Comparison of ENCODE assay signal across 9 mouse cellular contexts in the genomic region with DNA sequence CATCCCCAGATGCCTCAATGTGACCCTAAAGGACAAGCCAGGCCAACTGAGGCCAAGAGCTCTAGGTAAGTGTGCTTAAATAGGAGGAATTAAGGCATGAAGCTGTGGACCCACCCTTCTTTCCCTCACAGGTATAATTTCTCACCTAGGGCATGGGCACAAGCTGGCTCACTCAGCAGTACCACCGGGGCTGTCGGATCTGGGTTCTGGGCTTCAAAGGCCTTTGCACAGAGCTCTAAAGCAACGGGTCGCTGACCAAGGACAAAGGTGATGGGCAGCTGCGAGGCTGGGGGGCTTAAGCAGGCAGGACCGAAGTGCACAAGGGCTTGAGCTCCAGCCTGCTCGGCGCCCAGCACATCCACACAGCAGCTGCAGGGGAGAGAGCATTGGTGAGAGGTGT. TPM values are rescaled to one million over a fixed set of nuclear protein-coding genes. Genes with fewer than 3 reads are reported as not detected.
DNase-seq lines count a peak whose midpoint lies in the region; ATAC-seq lines count a peak whose summit lies in the region.
"Had no signal": no experiment of that assay in that cellular context is flagged by ENCODE, and none has a peak within 500 bp of the region (broad histone marks: within the 10 kb centered on the region; RNA-seq: fewer than 3 reads in every experiment).

No protein-coding gene starts in this region.

- no peak overlapping the region for H3K27ac ChIP-seq in kidney, embryonic 14.5 days (ENCODE audit: low read depth, low read length)
- H3K27ac ChIP-seq in embryonic facial prominence, embryonic 10.5 days (replicated peaks) = no peak overlapping the region
- H3K27ac ChIP-seq in hindbrain, embryonic 15.5 days (replicated peaks) = no peak overlapping the region
- H3K27ac ChIP-seq in midbrain, embryonic 15.5 days = no peak overlapping the region

- peaks cover 12% of the 10 kb centered on the region; the same call in 1 of the 2 replicates for H3K4me1 ChIP-seq in kidney, embryonic 14.5 days (ENCODE audit: control insufficient read depth, insufficient read depth, low read length)
- peaks cover 32% of the 10 kb centered on the region for H3K4me1 ChIP-seq in embryonic facial prominence, embryonic 10.5 days
- H3K4me1 ChIP-seq in hindbrain, embryonic 15.5 days (replicated peaks) = peaks cover 25% of the 10 kb centered on the region
- H3K4me1 ChIP-seq in midbrain, embryonic 15.5 days = peaks cover 28% of the 10 kb centered on the region

- no peak for ATAC-seq in kidney, embryonic 14.5 days (ENCODE audit: low FRiP score, low TSS enrichment)
- ATAC-seq in hindbrain, embryonic 15.5 days (ENCODE audit: low FRiP score, low read depth) = no peak
- no peak for ATAC-seq in midbrain, embryonic 15.5 days (replicated peaks)
- ATAC-seq: inflammation-experienced regulatory T-cells, adult 6 months had no signal

- no peaks in the 10 kb centered on the region for H3K9me3 ChIP-seq in kidney, embryonic 14.5 days (ENCODE audit: control insufficient read depth, low read length)
- H3K9me3 ChIP-seq in embryonic facial prominence, embryonic 10.5 days = no peaks in the 10 kb centered on the region
- H3K9me3 ChIP-seq in hindbrain, embryonic 15.5 days = no peaks in the 10 kb centered on the region
- no peaks in the 10 kb centered on the region for H3K9me3 ChIP-seq in midbrain, embryonic 15.5 days

- H3K27me3 ChIP-seq in kidney, embryonic 14.5 days (ENCODE audit: control insufficient read depth, insufficient read depth, low read length) = no peaks in the 10 kb centered on the region
- H3K27me3 ChIP-seq in embryonic facial prominence, embryonic 10.5 days (replicated peaks; ENCODE audit: low read depth, poor library complexity, severe bottlenecking) = no peaks in the 10 kb centered on the region
- H3K27me3 ChIP-seq in hindbrain, embryonic 15.5 days = no peaks in the 10 kb centered on the region
- no peaks in the 10 kb centered on the region for H3K27me3 ChIP-seq in midbrain, embryonic 15.5 days (replicated peaks)

- no peak overlapping the region for H3K9ac ChIP-seq in kidney, embryonic 14.5 days (ENCODE audit: low read depth, low read length)
- no peak overlapping the region for H3K9ac ChIP-seq in hindbrain, embryonic 15.5 days
- H3K9ac ChIP-seq in midbrain, embryonic 15.5 days = no peak overlapping the region

- peak overlapping the region; percentile 73 for H3K4me3 ChIP-seq in kidney, embryonic 14.5 days (ENCODE audit: low read length)
- peak overlapping the region; percentile 83 for H3K4me3 ChIP-seq in embryonic facial prominence, embryonic 10.5 days
- H3K4me3 ChIP-seq in hindbrain, embryonic 15.5 days = peak overlapping the region; percentile 56
- 0 out of 2 replicates have a peak overlapping the region, but pooled peaks have one; percentile 74 for H3K4me3 ChIP-seq in midbrain, embryonic 15.5 days

- H3K36me3 ChIP-seq in kidney, embryonic 14.5 days (ENCODE audit: control insufficient read depth, insufficient read depth, low read length) = peaks cover 22% of the 10 kb centered on the region
- peaks cover 48% of the 10 kb centered on the region for H3K36me3 ChIP-seq in embryonic facial prominence, embryonic 10.5 days (replicated peaks)
- peaks cover 24% of the 10 kb centered on the region for H3K36me3 ChIP-seq in hindbrain, embryonic 15.5 days
- peaks cover 21% of the 10 kb centered on the region; the same call in 1 of the 2 replicates for H3K36me3 ChIP-seq in midbrain, embryonic 15.5 days (replicated peaks)

- DNase-seq in kidney, adult 18-20 months = no peak
- no peak for DNase-seq in embryonic facial prominence, embryonic 10.5 days (ENCODE audit: low spot score)
- DNase-seq in frontal cortex, postnatal 10 days (ENCODE audit: low spot score in 2 of 2) = no peak
- DNase-seq in urinary bladder, adult 2 months (ENCODE audit: low spot score) = no peak
- no peak for DNase-seq in urinary bladder, postnatal 25 days (ENCODE audit: low spot score)

- 73% methylated on average over 8 of the region's 8 CpGs for WGBS in kidney, embryonic 14.5 days
- 83% methylated on average over 8 of the region's 8 CpGs for WGBS in embryonic facial prominence, embryonic 10.5 days
- WGBS in hindbrain, embryonic 15.5 days = 70% methylated on average over 8 of the region's 8 CpGs
- WGBS in midbrain, embryonic 15.5 days = 44% methylated on average over 8 of the region's 8 CpGs

- peak overlapping the region; percentile 82 for H3K4me2 ChIP-seq in kidney, embryonic 14.5 days (replicated peaks; ENCODE audit: low read depth, low read length)
- peak overlapping the region; percentile 67 for H3K4me2 ChIP-seq in hindbrain, embryonic 15.5 days
- peak overlapping the region; percentile 92 for H3K4me2 ChIP-seq in midbrain, embryonic 15.5 days

RNA-seq across cellular contexts. Expression of a gene that starts 1.1 kb away (rescaled TPM):
- polyA plus RNA-seq in kidney, embryonic 14.5 days (2014; fragmentation: Nextera tagmentation; extraction: Ambion mirVana) = 19.1 and 22.0 TPM in 2 replicates
- polyA plus RNA-seq in embryonic facial prominence, embryonic 10.5 days (2016; fragmentation: Nextera tagmentation; extraction: Ambion mirVana) = 24.8 and 26.6 TPM in 2 replicates
- polyA plus RNA-seq in hindbrain, embryonic 15.5 days (2015; fragmentation: Nextera tagmentation; extraction: Ambion mirVana) = 21.8 and 23.6 TPM in 2 replicates
- polyA plus RNA-seq in midbrain, embryonic 15.5 days (2015; fragmentation: Nextera tagmentation; extraction: Ambion mirVana) = 24.0 and 25.5 TPM in 2 replicates
- 9.6 and 14.0 TPM in 2 replicates for polyA plus RNA-seq in urinary bladder, adult 2 months (2012; rRNA removed)

RNA-seq across cellular contexts. Expression of a gene that starts 3.6 kb away (rescaled TPM):
- polyA plus RNA-seq in kidney, embryonic 14.5 days (2014; fragmentation: Nextera tagmentation; extraction: Ambion mirVana) = 182 and 213 TPM in 2 replicates
- polyA plus RNA-seq in embryonic facial prominence, embryonic 10.5 days (2016; fragmentation: Nextera tagmentation; extraction: Ambion mirVana) = 157 and 162 TPM in 2 replicates
- 570 and 601 TPM in 2 replicates for polyA plus RNA-seq in hindbrain, embryonic 15.5 days (2015; fragmentation: Nextera tagmentation; extraction: Ambion mirVana)
- polyA plus RNA-seq in midbrain, embryonic 15.5 days (2015; fragmentation: Nextera tagmentation; extraction: Ambion mirVana) = 617 and 618 TPM in 2 replicates
- 245 and 352 TPM in 2 replicates for polyA plus RNA-seq in urinary bladder, adult 2 months (2012; rRNA removed)

RNA-seq across cellular contexts. Expression of a gene that starts 7.5 kb away (rescaled TPM):
- 30.9 and 31.5 TPM in 2 replicates for polyA plus RNA-seq in kidney, embryonic 14.5 days (2014; fragmentation: Nextera tagmentation; extraction: Ambion mirVana)
- 24.7 and 27.2 TPM in 2 replicates for polyA plus RNA-seq in embryonic facial prominence, embryonic 10.5 days (2016; fragmentation: Nextera tagmentation; extraction: Ambion mirVana)
- polyA plus RNA-seq in hindbrain, embryonic 15.5 days (2015; fragmentation: Nextera tagmentation; extraction: Ambion mirVana) = 56.5 and 69.5 TPM in 2 replicates
- polyA plus RNA-seq in midbrain, embryonic 15.5 days (2015; fragmentation: Nextera tagmentation; extraction: Ambion mirVana) = 65.4 and 67.7 TPM in 2 replicates
- 18.4 and 23.8 TPM in 2 replicates for polyA plus RNA-seq in urinary bladder, adult 2 months (2012; rRNA removed)
- polyA plus RNA-seq: inflammation-experienced regulatory T-cells, adult 6 months had no signal

RNA-seq across cellular contexts. Expression of a gene that starts 18.4 kb away (rescaled TPM):
- polyA plus RNA-seq in kidney, embryonic 14.5 days (2014; fragmentation: Nextera tagmentation; extraction: Ambion mirVana) = 1.8 and 2.0 TPM in 2 replicates
- polyA plus RNA-seq in embryonic facial prominence, embryonic 10.5 days (2016; fragmentation: Nextera tagmentation; extraction: Ambion mirVana) = 1.4 and 1.7 TPM in 2 replicates
- 2.5 and 3.3 TPM in 2 replicates for polyA plus RNA-seq in hindbrain, embryonic 15.5 days (2015; fragmentation: Nextera tagmentation; extraction: Ambion mirVana)
- 2.7 and 3.2 TPM in 2 replicates for polyA plus RNA-seq in midbrain, embryonic 15.5 days (2015; fragmentation: Nextera tagmentation; extraction: Ambion mirVana)
- 0.90 and 1.7 TPM in 2 replicates for polyA plus RNA-seq in urinary bladder, adult 2 months (2012; rRNA removed)
- polyA plus RNA-seq: inflammation-experienced regulatory T-cells, adult 6 months had no signal

RNA-seq across cellular contexts. Expression of a gene that starts 24.0 kb away (rescaled TPM):
- 29.0 and 40.1 TPM in 2 replicates for polyA plus RNA-seq in kidney, embryonic 14.5 days (2014; fragmentation: Nextera tagmentation; extraction: Ambion mirVana)
- 62.8 and 72.3 TPM in 2 replicates for polyA plus RNA-seq in embryonic facial prominence, embryonic 10.5 days (2016; fragmentation: Nextera tagmentation; extraction: Ambion mirVana)
- polyA plus RNA-seq in hindbrain, embryonic 15.5 days (2015; fragmentation: Nextera tagmentation; extraction: Ambion mirVana) = 62.3 and 68.8 TPM in 2 replicates
- 76.5 and 77.1 TPM in 2 replicates for polyA plus RNA-seq in midbrain, embryonic 15.5 days (2015; fragmentation: Nextera tagmentation; extraction: Ambion mirVana)
- 40.0 and 40.5 TPM in 2 replicates for polyA plus RNA-seq in urinary bladder, adult 2 months (2012; rRNA removed)
